Mouse (Mus musculus): Measurements from ENCODE around the gene Doc2g.
A peak's percentile ranks its signal among the peaks of the same experiment; 100 is the strongest.

Doc2g gene

GRCm38 (mm10) chr19:3991562-3991961 is 11.6 kb upstream of the Doc2g start:
- no peak for DNase-seq

GRCm38 (mm10) chr19:3991966-3992365 is 11.1 kb upstream of the Doc2g start:
- no peak for DNase-seq

- no peak for DNase-seq
Measured at GRCm38 (mm10) chr19:3992416-3992815, 10.7 kb upstream of the Doc2g start, which contains the start of gene Tbx10. Gene Tbx10 (plus strand): TSS chr19:3992752.

GRCm38 (mm10) chr19:3994932-3995331 is 8.2 kb upstream of the Doc2g start:
- no peak for DNase-seq

GRCm38 (mm10) chr19:3995505-3995904 is 7.6 kb upstream of the Doc2g start:
- DNase-seq: no peak

- DNase-seq: no peak
Measured at GRCm38 (mm10) chr19:3996106-3996505, 7.0 kb upstream of the Doc2g start.

GRCm38 (mm10) chr19:3996747-3997146 is 6.4 kb upstream of the Doc2g start:
- DNase-seq: no peak

GRCm38 (mm10) chr19:3997231-3997630 is 5.9 kb upstream of the Doc2g start:
- DNase-seq: no peak

GRCm38 (mm10) chr19:3998335-3998734 is 4.8 kb upstream of the Doc2g start:
- DNase-seq: no peak

GRCm38 (mm10) chr19:3999121-3999730 is 3.9 kb upstream of the Doc2g start:
- no peak for DNase-seq

GRCm38 (mm10) chr19:4000119-4000900 is 2.8 kb upstream of the Doc2g start, which contains the start of the genes Nudt8 and Gm49405:
Gene Nudt8 (plus strand): TSS chr19:4000580.
Gene Gm49405 (plus strand): TSS chr19:4000626.
- DNase-seq: peak; percentile 96

GRCm38 (mm10) chr19:4000949-4001525 is 2.1 kb upstream of the Doc2g start:
- DNase-seq: no peak

- DNase-seq: no peak
Measured at GRCm38 (mm10) chr19:4001752-4002151, 1.4 kb upstream of the Doc2g start.

- DNase-seq: no peak
Measured at GRCm38 (mm10) chr19:4003641-4004040, 528 bp downstream of the Doc2g start.

GRCm38 (mm10) chr19:4004331-4004730 is 1.2 kb downstream of the Doc2g start:
- DNase-seq: no peak

GRCm38 (mm10) chr19:4005091-4005490 is 2.0 kb downstream of the Doc2g start:
- no peak for DNase-seq

- no peak for DNase-seq
Measured at GRCm38 (mm10) chr19:4005971-4006370, 2.9 kb downstream of the Doc2g start.

GRCm38 (mm10) chr19:4011086-4011485 is 8.0 kb downstream of the Doc2g start:
- no peak for DNase-seq

- DNase-seq: peak; percentile 99
Measured at GRCm38 (mm10) chr19:4012432-4013022, 9.4 kb downstream of the Doc2g start, which contains the start of gene Ndufv1. Gene Ndufv1 (minus strand): TSS chr19:4012806.

- DNase-seq: no peak
Measured at GRCm38 (mm10) chr19:4013066-4013465, 10.0 kb downstream of the Doc2g start.

- no peak for DNase-seq
Measured at GRCm38 (mm10) chr19:4014802-4015201, 11.7 kb downstream of the Doc2g start.

- DNase-seq: no peak
Measured at GRCm38 (mm10) chr19:4015635-4016034, 12.5 kb downstream of the Doc2g start.

- no peak for DNase-seq
Measured at GRCm38 (mm10) chr19:4017921-4018587, 14.9 kb downstream of the Doc2g start.
